Mouse (Mus musculus) forebrain, embryonic 10.5 days (tissue): Measurements from ENCODE around the gene Shoc2. TPM values are rescaled to one million over a fixed set of nuclear protein-coding genes. Genes with fewer than 3 reads are reported as not detected.
A peak's percentile ranks its signal among the peaks of the same experiment; 100 is the strongest.
"Not testable (repeated sequence)": the region's sequence is repeated elsewhere in the genome, so short reads cannot be mapped to it uniquely, and the experiment has no call there.

Source experiments
- DNase-seq: peaks from one replicate; pipeline ENCODE4 v3.0.0-alpha.2; 2017; ENCODE audit warnings: low spot score; ENCODE audit errors: extremely low spot score
- H3K27ac ChIP-seq: fragments of 300-500 bp; sonication (generic); 2 replicates; pipeline ENCODE4 v1.5.1; 2016; ENCODE audit warnings: mild to moderate bottlenecking
- H3K27me3 ChIP-seq: fragments of 300-500 bp; sonication (generic); 2 replicates; pipeline ENCODE4 v1.6.1; 2016; ENCODE audit warnings: mild to moderate bottlenecking; ENCODE audit not compliant: poor library complexity, severe bottlenecking
- H3K36me3 ChIP-seq: fragments of 300-500 bp; sonication (generic); replicated peaks from 2 replicates; pipeline ENCODE4 v1.6.1; 2016; ENCODE audit warnings: mild to moderate bottlenecking, moderate library complexity
- H3K4me1 ChIP-seq: fragments of 300-500 bp; sonication (generic); 2 replicates; pipeline ENCODE4 v1.6.1; 2016
- H3K4me3 ChIP-seq: fragments of 300-500 bp; sonication (generic); 2 replicates; pipeline ENCODE4 v1.5.1; 2016; ENCODE audit warnings: mild to moderate bottlenecking, moderate library complexity
- H3K9me3 ChIP-seq: fragments of 300-500 bp; sonication (generic); 2 replicates; pipeline ENCODE4 v1.6.1; 2016; ENCODE audit warnings: mild to moderate bottlenecking, moderate library complexity
- WGBS: fragments of 180-500 bp; shearing (Covaris S2); methylation state at CpG from one replicate; pipeline ENCODE4 v1.1.7; 2016; 5-methylcytosine and 5-hydroxymethylcytosine counted together
- polyA plus RNA-seq: library from polyadenylated mRNA; unstranded; fragments of >200 nt; fragmentation: Nextera tagmentation; extraction: Ambion mirVana; gene quantifications from 2 replicates; pipeline ENCODE4 v1.2.1, GENCODE M21; 2016

Shoc2 gene
- polyA plus RNA-seq, 1 experiment from 2014 or later = 59.6 TPM

DNA sequence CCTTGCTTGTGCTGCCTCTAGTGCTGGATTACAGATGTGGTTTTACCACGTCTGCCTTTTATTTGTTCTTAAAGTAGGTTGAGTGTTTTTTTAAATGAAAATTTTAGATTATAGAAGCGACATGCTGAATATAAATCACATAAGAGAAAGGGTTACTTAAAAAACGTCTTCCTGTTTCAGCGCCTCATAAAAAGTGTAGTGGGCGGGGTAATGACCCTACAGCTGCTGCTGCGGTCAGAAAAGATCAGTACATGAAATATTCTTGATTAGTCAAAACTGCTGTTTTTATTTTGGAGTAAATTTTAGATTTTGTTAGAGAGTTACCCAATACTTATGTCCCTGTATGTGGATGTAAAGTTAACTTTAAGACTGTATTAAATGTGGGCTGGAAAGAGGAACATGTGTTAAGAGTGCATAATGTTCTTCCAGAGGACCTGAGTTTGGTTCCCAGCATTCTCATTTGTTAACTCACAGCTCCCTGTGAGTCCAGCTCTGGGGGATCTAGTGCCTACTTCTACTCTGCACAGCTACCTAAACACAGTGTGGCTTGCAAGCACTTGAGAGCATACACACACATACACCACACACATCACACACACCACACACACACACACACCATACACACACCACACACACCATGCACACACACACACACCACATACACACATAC lies 37.9 kb upstream of the Shoc2 start:
- WGBS = 77% methylated on average over 6 of the region's 6 CpGs

DNA sequence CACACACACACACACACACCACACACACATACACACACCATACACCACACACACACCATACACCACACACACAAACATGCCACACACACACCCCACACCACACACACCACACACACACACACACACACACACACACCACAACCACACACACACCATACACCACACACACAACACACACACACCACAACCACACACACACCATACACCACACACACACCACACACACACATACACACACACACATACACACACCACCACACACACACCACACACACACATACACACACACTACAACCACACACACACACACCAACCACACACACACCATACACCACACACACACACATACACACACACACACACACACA lies 37.4 kb upstream of the Shoc2 start:
- not testable (repeated sequence) for H3K4me3 ChIP-seq, H3K9me3 ChIP-seq, H3K27me3 ChIP-seq, DNase-seq, H3K27ac ChIP-seq
- H3K4me1 ChIP-seq = peaks cover 30% of the 10 kb centered on the region
- H3K36me3 ChIP-seq = peaks cover 28% of the 10 kb centered on the region

More for the DNA sequence above, 37.9 kb upstream of the Shoc2 start:
- DNase-seq = no peak
- Histone ChIP-seq H3K27ac (no peak overlapping the region), H3K9me3 (no peaks in the 10 kb centered on the region), H3K4me3 (no peak overlapping the region), H3K36me3 (peaks cover 23% of the 10 kb centered on the region), H3K27me3 (no peaks in the 10 kb centered on the region), H3K4me1 (peaks cover 30% of the 10 kb centered on the region)

DNA sequence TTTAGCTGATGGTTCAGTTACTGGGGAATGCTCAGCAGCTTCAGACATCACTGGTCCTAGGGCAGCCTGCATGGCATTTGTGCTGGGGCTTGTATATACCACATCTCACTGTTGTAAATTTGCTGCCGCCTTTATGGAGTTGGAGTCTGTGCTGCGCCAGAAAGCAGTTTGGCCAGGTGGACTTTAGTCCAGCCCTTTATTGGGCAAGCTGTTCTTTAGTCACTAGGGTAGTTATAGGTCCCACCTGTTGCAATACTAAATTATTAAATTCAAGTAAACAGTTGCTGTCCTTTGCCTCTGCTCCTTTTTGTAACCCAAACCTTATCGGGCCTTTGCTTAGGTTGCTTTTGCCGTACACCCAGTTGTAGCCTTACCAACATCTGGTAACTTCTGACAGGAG lies 29.2 kb upstream of the Shoc2 start:
- Histone ChIP-seq H3K27ac (no peak overlapping the region), H3K4me1 (no peaks in the 10 kb centered on the region), H3K4me3 (no peak overlapping the region), H3K36me3 (peaks cover 84% of the 10 kb centered on the region), H3K27me3 (no peaks in the 10 kb centered on the region), H3K9me3 (no peaks in the 10 kb centered on the region)
- 98% methylated on average over 4 of the region's 4 CpGs for WGBS
- DNase-seq = no peak

DNA sequence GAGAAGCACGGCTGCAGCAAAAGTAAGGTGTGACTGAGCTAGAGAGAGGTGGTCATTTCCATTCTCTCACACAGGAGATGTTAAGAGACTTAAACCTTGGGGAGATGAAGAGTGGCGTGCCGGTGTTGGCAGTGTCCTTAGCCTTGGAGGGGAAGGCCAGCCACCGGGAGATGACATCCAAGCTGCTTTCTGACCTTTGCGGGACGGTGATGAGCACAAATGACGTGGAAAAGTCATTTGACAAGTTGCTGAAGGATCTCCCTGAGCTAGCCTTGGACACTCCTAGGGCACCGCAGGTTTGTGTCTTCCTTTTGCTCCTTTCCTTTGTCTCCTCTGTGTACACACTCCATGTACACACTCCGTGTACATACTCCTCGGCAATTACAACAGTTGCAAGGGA lies 24.6 kb upstream of the Shoc2 start:
- H3K36me3 ChIP-seq = peaks cover 76% of the 10 kb centered on the region

DNA sequence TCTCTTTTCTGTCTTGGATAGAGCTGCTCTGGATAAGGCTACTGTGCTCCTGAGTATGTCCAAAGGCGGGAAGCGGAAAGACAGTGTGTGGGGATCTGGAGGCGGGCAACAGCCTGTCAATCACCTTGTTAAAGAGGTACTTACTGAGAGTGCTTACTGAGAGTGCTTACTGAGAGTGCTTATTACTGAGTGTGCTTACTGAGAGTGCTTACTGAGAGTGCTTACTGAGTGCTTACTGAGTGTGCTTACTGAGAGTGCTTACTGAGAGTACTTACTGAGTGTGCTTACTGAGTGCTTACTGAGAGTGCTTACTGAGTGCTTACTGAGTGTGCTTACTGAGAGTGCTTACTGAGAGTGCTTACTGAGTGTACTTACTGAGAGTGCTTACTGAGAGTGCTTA lies 22.1 kb upstream of the Shoc2 start:
- H3K27ac ChIP-seq, H3K4me1 ChIP-seq, H3K27me3 ChIP-seq, DNase-seq, H3K9me3 ChIP-seq, H3K4me3 ChIP-seq: not testable (repeated sequence)
- peaks cover 70% of the 10 kb centered on the region for H3K36me3 ChIP-seq
- 89% methylated on average over 3 of the region's 3 CpGs for WGBS

More for the DNA sequence above, 24.6 kb upstream of the Shoc2 start:
- H3K27ac ChIP-seq = no peak overlapping the region
- no peak for DNase-seq
- H3K27me3 ChIP-seq = no peaks in the 10 kb centered on the region
- H3K9me3 ChIP-seq = no peaks in the 10 kb centered on the region; the same call in 1 of the 2 replicates
- no peak overlapping the region for H3K4me3 ChIP-seq
- WGBS = 94% methylated on average over 10 of the region's 10 CpGs
- no peaks in the 10 kb centered on the region for H3K4me1 ChIP-seq

DNA sequence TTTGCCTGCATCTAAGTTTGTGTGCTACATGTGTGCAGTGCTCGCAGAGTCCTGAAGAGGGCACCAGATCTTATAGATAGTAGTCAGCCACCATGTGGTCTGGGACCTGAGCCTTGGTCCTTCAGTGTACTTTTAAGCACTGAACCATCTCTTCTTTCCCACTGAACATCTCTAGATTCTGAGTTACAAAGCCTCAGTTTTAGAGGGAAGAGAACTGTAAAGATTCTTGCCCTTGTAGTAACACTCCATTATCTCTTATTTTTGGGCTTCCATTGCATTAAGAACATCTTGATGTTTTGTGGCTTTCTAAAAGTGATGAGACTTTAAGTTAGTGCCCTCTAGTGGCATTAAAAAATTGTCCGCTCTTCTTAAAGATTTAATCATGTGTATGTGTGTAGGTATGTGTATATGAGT lies 18.8 kb upstream of the Shoc2 start:
- Histone ChIP-seq H3K27me3 (no peaks in the 10 kb centered on the region), H3K9me3 (no peaks in the 10 kb centered on the region; the same call in 1 of the 2 replicates), H3K4me1 (no peaks in the 10 kb centered on the region), H3K4me3 (no peak overlapping the region), H3K27ac (no peak overlapping the region), H3K36me3 (peaks cover 63% of the 10 kb centered on the region)
- DNase-seq = no peak
- WGBS = 87% methylated on average over 2 of the region's 2 CpGs

DNA sequence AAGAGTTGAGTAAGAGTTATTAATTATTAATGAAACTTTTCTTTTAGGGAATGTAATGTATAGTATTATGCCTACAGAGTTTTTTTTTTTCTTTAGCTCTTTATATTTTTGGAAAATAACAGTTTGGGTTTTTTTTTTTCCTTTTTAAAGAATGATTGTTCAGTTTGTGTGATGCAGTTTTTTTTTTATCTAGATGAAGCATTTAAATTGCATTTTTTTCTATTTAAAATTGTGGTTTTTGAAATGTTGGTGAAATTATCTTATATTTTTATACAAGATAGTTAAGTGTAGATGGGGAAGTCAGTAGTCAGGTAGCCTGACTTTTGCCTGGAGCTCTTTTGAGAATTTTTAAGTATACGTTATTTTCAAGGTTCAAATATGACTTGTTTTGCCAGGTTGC lies 17.4 kb upstream of the Shoc2 start:
- no peak overlapping the region for H3K4me3 ChIP-seq
- H3K4me1 ChIP-seq = no peaks in the 10 kb centered on the region
- peaks cover 74% of the 10 kb centered on the region for H3K36me3 ChIP-seq
- 90% methylated on average over 1 of the region's 1 CpGs for WGBS
- H3K27me3 ChIP-seq = no peaks in the 10 kb centered on the region
- DNase-seq = no peak
- H3K27ac ChIP-seq = no peak overlapping the region
- H3K9me3 ChIP-seq = no peaks in the 10 kb centered on the region; the same call in 1 of the 2 replicates

DNA sequence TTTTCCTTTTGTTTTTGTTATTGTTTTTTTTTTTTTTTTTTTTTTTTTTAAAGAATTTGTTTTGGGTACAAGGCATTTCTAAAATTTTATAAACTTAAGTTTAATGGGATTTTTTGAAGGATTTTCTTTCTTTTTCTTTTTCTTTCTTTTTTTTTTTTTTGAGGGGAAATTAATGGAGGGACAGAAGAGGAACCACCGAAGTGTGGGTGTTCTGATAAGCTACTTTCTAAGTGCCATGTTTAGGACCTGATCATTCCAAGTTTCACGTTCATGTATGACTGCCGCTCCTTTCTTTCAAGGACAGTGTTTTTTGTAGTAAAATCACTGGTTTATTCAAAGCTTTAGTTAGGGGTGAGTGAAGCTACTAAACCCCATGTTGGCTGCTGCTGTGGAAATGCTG lies 14.9 kb upstream of the Shoc2 start:
- Histone ChIP-seq H3K27ac (no peak overlapping the region), H3K27me3 (no peaks in the 10 kb centered on the region), H3K9me3 (no peaks in the 10 kb centered on the region; the same call in 1 of the 2 replicates), H3K4me3 (no peak overlapping the region), H3K4me1 (no peaks in the 10 kb centered on the region), H3K36me3 (peaks cover 72% of the 10 kb centered on the region)
- DNase-seq = no peak
- WGBS = 96% methylated on average over 3 of the region's 3 CpGs

DNA sequence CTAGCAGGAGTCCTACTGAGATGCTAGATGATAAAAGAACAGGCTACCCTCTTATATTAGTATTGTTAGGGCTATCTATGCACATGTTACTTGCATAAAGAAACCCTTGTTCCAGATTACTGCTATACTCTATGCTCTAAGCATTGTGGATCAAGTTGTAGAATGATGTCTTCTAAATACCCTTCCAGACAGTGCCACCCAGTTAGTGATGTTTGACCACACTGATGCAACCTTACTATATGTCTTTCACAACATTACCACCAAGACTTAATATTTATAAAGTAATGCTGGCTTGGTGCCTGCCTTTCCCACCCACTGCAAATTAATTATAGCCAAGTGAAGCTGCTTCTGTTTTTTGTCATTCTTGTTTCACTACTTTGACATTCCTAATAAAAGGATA lies 11.1 kb upstream of the Shoc2 start:
- peaks cover 68% of the 10 kb centered on the region for H3K36me3 ChIP-seq
- H3K27ac ChIP-seq = no peak overlapping the region
- no peaks in the 10 kb centered on the region for H3K4me1 ChIP-seq
- no peaks in the 10 kb centered on the region for H3K27me3 ChIP-seq
- H3K9me3 ChIP-seq = no peaks in the 10 kb centered on the region
- no peak overlapping the region for H3K4me3 ChIP-seq
- DNase-seq = no peak

DNA sequence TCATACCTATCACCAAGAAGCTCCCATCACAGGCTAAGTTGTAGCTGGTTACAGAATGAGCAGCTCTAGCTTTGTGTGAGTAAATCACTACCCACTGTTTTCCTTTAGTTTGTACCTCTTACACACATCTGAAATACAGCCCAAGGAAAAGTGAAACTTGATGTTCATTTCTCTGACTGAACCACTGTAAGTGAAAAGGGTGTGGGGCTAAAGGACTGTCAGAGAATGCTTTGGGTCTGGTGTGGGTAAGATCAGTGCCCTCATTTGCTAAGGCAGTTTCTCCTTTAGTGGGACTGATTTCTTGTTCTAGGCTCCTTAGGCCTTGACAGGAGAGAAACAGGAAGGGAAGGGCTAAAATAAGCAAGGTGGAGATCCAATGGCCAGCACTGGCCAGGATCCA lies 10.1 kb upstream of the Shoc2 start:
- no peaks in the 10 kb centered on the region for H3K4me1 ChIP-seq
- H3K36me3 ChIP-seq = peaks cover 73% of the 10 kb centered on the region
- no peak for DNase-seq
- H3K9me3 ChIP-seq = no peaks in the 10 kb centered on the region
- H3K27ac ChIP-seq = no peak overlapping the region
- H3K4me3 ChIP-seq = no peak overlapping the region
- no peaks in the 10 kb centered on the region for H3K27me3 ChIP-seq

DNA sequence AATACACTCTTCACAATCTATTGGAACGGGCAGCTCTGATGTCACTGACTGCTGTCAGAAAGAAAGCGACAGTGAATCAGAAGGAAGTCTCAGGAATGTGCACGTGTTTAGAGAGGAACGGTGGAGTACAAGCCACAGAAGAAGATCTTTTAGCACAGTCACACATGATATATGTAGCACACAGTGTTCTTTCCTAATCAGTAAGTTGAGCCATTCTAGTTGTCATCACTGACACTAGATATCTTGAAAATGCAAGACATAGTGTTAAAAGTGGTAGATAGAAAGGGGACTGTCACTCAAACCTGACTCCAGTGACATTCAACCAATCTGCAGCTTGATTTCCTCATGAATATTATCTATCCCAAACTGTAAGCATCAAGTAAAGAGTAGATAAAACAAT lies 4.6 kb upstream of the Shoc2 start:
- Histone ChIP-seq H3K27ac (no peak overlapping the region), H3K27me3 (no peaks in the 10 kb centered on the region), H3K36me3 (peaks cover 41% of the 10 kb centered on the region), H3K4me3 (no peak overlapping the region), H3K4me1 (peaks cover 10% of the 10 kb centered on the region), H3K9me3 (no peaks in the 10 kb centered on the region)
- DNase-seq = no peak
- 87% methylated on average over 4 of the region's 4 CpGs for WGBS

DNA sequence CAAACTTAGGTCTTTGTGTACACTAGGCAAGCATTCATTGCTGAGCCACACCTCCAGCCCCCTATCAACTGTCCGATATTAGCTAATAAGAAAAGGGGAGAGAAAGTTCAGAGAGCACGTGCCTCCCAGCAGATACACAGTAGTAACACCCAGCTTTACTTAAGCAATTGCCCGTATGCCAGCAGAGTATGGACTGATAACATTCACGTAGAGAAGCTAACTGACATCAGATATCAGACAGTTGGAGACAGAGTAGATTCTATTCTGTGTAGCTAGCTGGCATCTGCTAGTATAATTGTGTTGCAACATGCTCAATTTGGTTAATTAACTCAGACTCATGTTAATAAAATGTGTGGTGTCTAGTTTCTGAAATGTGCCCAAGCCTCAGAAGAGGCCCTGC lies 3.0 kb upstream of the Shoc2 start:
- no peak overlapping the region for H3K27ac ChIP-seq
- peaks cover 14% of the 10 kb centered on the region for H3K4me1 ChIP-seq
- H3K9me3 ChIP-seq = no peaks in the 10 kb centered on the region
- H3K27me3 ChIP-seq = no peaks in the 10 kb centered on the region
- 93% methylated on average over 4 of the region's 4 CpGs for WGBS
- H3K4me3 ChIP-seq = no peak overlapping the region
- H3K36me3 ChIP-seq = peaks cover 38% of the 10 kb centered on the region
- no peak for DNase-seq

DNA sequence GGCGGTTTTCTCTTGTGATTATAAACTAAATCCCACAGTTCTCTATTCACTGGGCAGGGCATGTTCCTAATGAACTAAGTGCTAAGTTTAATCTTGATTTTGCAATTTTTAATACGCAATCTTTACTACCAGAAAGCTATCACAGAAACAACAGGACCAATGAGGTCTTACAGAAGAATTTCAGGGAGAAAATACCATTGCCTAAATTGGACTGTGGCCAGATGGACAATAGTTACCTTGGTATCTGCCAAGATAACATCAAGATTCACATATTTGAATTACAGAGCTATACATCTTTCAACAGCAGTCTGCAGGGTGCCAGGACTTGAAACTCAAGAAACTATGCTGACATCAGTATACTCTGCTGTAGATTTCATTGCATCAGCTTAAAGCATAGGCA lies 1.8 kb upstream of the Shoc2 start:
- no peaks in the 10 kb centered on the region for H3K27me3 ChIP-seq
- H3K27ac ChIP-seq = no peak overlapping the region
- 94% methylated on average over 2 of the region's 2 CpGs for WGBS
- peaks cover 31% of the 10 kb centered on the region for H3K36me3 ChIP-seq
- H3K4me3 ChIP-seq = peak overlapping the region; percentile 94; the same call in 1 of the 2 replicates
- DNase-seq = no peak
- no peaks in the 10 kb centered on the region for H3K9me3 ChIP-seq
- H3K4me1 ChIP-seq = peaks cover 21% of the 10 kb centered on the region

DNA sequence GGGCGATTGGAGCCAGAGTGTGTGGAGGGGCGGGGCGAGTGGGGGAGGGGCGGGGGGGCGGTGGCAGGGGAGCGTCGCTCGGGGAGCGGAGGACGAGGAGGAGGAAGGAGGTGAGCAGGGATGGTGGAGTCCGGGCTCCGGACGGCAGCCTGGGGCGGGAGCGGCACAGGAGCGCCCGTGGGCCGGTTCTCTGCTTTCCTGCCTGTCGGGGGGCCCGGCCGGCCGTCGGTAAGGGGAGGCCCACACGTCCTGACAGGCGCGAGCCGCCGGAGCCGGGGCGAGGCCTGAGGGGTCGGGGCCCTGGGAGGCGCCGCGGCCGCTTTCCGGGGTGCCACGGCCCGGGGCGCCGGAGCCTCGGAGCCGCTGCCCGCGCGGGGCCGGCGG lies 672 bp downstream of the Shoc2 start:
- no peak for DNase-seq
- no peaks in the 10 kb centered on the region for H3K27me3 ChIP-seq
- peak overlapping the region; percentile 97 for H3K27ac ChIP-seq
- peak overlapping the region; percentile 94 for H3K4me3 ChIP-seq
- H3K36me3 ChIP-seq = peaks cover 7% of the 10 kb centered on the region
- H3K9me3 ChIP-seq = no peaks in the 10 kb centered on the region
- 1% methylated on average over 46 of the region's 47 CpGs for whole genome bisulfite sequencing
- H3K4me1 ChIP-seq = peaks cover 43% of the 10 kb centered on the region
